In genomic region chr13:38151671-38152428, GRCm38 (mm10) we compare ENCODE assay signal across 8 mouse cellular contexts. TPM values are rescaled to one million over a fixed set of nuclear protein-coding genes. Genes with fewer than 3 reads are reported as not detected.
DNase-seq lines count a peak whose midpoint lies in the region; ATAC-seq and TF ChIP-seq lines count a peak whose summit lies in the region.

No protein-coding gene starts in this region.

- peak overlapping the region; percentile 85 for H3K4me2 ChIP-seq in embryonic facial prominence, embryonic 13.5 days
- H3K4me2 ChIP-seq in hindbrain, embryonic 16.5 days (ENCODE audit: low read length): peak overlapping the region; percentile 84
- H3K4me2 ChIP-seq in liver, embryonic 13.5 days: peak overlapping the region; percentile 65

- no peaks in the 10 kb centered on the region for H3K36me3 ChIP-seq in thymus, adult 2 months (ENCODE audit: control insufficient read depth, insufficient read depth, low read length)
- H3K36me3 ChIP-seq in embryonic facial prominence, embryonic 13.5 days: no peaks in the 10 kb centered on the region
- no peaks in the 10 kb centered on the region for H3K36me3 ChIP-seq in hindbrain, embryonic 16.5 days (ENCODE audit: control insufficient read depth, insufficient read depth, low read length)
- no peaks in the 10 kb centered on the region for H3K36me3 ChIP-seq in liver, embryonic 13.5 days

- TF ChIP-seq POLR2A in thymus, adult 2 months (IDR thresholded peaks at IDR 0.05; ENCODE audit: control insufficient read depth, extremely low read depth, insufficient read depth, low read length, poor library complexity): no peak

- H3K4me3 ChIP-seq in thymus, adult 2 months (ENCODE audit: control insufficient read depth, insufficient read depth, low read length): peak overlapping the region; percentile 31
- peak overlapping the region; percentile 52 for H3K4me3 ChIP-seq in embryonic facial prominence, embryonic 13.5 days
- peak overlapping the region; percentile 47 for H3K4me3 ChIP-seq in hindbrain, embryonic 16.5 days (ENCODE audit: low read length)
- peak overlapping the region; percentile 54 for H3K4me3 ChIP-seq in liver, embryonic 13.5 days (replicated peaks)

- no peak for DNase-seq in thymus, adult 2 months
- no peak for DNase-seq in thymus, postnatal 36 days
- no peak for DNase-seq in liver, embryonic 13.5 days
- DNase-seq in natural killer cell, adult 2 months (ENCODE audit: low spot score in 2 of 2): peak; percentile 5

- peaks cover 8% of the 10 kb centered on the region for H3K4me1 ChIP-seq in thymus, adult 2 months (replicated peaks; ENCODE audit: control insufficient read depth, insufficient read depth, low read length)
- peaks cover 20% of the 10 kb centered on the region for H3K4me1 ChIP-seq in embryonic facial prominence, embryonic 13.5 days
- H3K4me1 ChIP-seq in hindbrain, embryonic 16.5 days (ENCODE audit: control insufficient read depth, insufficient read depth, low read depth, low read length): peaks cover 18% of the 10 kb centered on the region
- H3K4me1 ChIP-seq in liver, embryonic 13.5 days (replicated peaks): peaks cover 18% of the 10 kb centered on the region; the same call in 1 of the 2 replicates

- no peak overlapping the region for H3K27ac ChIP-seq in thymus, adult 2 months (ENCODE audit: control insufficient read depth, insufficient read depth, low read length)
- H3K27ac ChIP-seq in embryonic facial prominence, embryonic 13.5 days: peak overlapping the region; percentile 35; the same call in 1 of the 2 replicates
- no peak overlapping the region for H3K27ac ChIP-seq in hindbrain, embryonic 16.5 days (ENCODE audit: low read depth, low read length)
- H3K27ac ChIP-seq in liver, embryonic 13.5 days: peak overlapping the region; percentile 18; the same call in 1 of the 2 replicates

- H3K27me3 ChIP-seq in thymus, adult 2 months (ENCODE audit: control insufficient read depth, insufficient read depth, low read length): peaks cover 19% of the 10 kb centered on the region
- peaks cover 65% of the 10 kb centered on the region for H3K27me3 ChIP-seq in embryonic facial prominence, embryonic 13.5 days
- peaks cover 55% of the 10 kb centered on the region for H3K27me3 ChIP-seq in hindbrain, embryonic 16.5 days (replicated peaks; ENCODE audit: control insufficient read depth, insufficient read depth, low read length)
- peaks cover 60% of the 10 kb centered on the region for H3K27me3 ChIP-seq in liver, embryonic 13.5 days

- no peak for TF ChIP-seq CTCF in thymus, adult 2 months (IDR thresholded peaks at IDR 0.05; ENCODE audit: borderline replicate concordance, control insufficient read depth, extremely low read depth, insufficient read depth, low read length, poor library complexity)

- H3K9me3 ChIP-seq in embryonic facial prominence, embryonic 13.5 days: no peaks in the 10 kb centered on the region
- no peaks in the 10 kb centered on the region for H3K9me3 ChIP-seq in hindbrain, embryonic 16.5 days (ENCODE audit: control insufficient read depth, low read length)
- no peaks in the 10 kb centered on the region for H3K9me3 ChIP-seq in liver, embryonic 13.5 days (replicated peaks)

- peak overlapping the region; percentile 72 for H3K9ac ChIP-seq in embryonic facial prominence, embryonic 13.5 days
- peak overlapping the region; percentile 55; the same call in 1 of the 2 replicates for H3K9ac ChIP-seq in hindbrain, embryonic 16.5 days (ENCODE audit: low read depth, low read length)
- H3K9ac ChIP-seq in liver, embryonic 13.5 days: peak overlapping the region; percentile 56

- ATAC-seq in embryonic facial prominence, embryonic 13.5 days (ENCODE audit: insufficient number of reproducible peaks, insufficient read depth, low FRiP score, low TSS enrichment, low read depth): peak; percentile 43; the same call in 1 of the 2 replicates
- peak; percentile 61 for ATAC-seq in hindbrain, embryonic 16.5 days
- ATAC-seq in liver, embryonic 13.5 days (ENCODE audit: low read depth): peak; percentile 14; the same call in 1 of the 2 replicates
- no peak for ATAC-seq in cerebellum, adult (ENCODE audit: insufficient number of reproducible peaks, low FRiP score, low TSS enrichment)
- ATAC-seq in frontal cortex, adult (ENCODE audit: low TSS enrichment): no peak

- WGBS in thymus, adult 2 months: 3% methylated on average over 49 of the region's 49 CpGs
- under 1% methylated on average over 39 of the region's 49 CpGs for WGBS in embryonic facial prominence, embryonic 13.5 days
- under 1% methylated on average over 36 of the region's 49 CpGs for WGBS in hindbrain, embryonic 16.5 days
- 1% methylated on average over 48 of the region's 49 CpGs for WGBS in liver, embryonic 13.5 days (ENCODE audit: insufficient replicate concordance)

RNA-seq across cellular contexts. Expression of gene Dsp, which starts 0.8 kb away (rescaled TPM):
- polyA plus RNA-seq in thymus, adult 2 months (2012; rRNA removed): 10.2 and 10.6 TPM in 2 replicates
- 20.1 and 21.5 TPM in 2 replicates for polyA plus RNA-seq in embryonic facial prominence, embryonic 13.5 days (2015; fragmentation: Nextera tagmentation; extraction: Ambion mirVana)
- 0.21 TPM in 2 replicates for polyA plus RNA-seq in hindbrain, embryonic 16.5 days (2015; fragmentation: Nextera tagmentation; extraction: Ambion mirVana)
- 1.3 and 1.6 TPM in 2 replicates for polyA plus RNA-seq in liver, embryonic 13.5 days (2015; fragmentation: Nextera tagmentation; extraction: Ambion mirVana)

RNA-seq across cellular contexts. Expression of gene Snrnp48, which starts 52.9 kb away (rescaled TPM):
- polyA plus RNA-seq in thymus, adult 2 months (2012; rRNA removed): 65.1 and 69.5 TPM in 2 replicates
- 48.2 and 56.2 TPM in 2 replicates for polyA plus RNA-seq in embryonic facial prominence, embryonic 13.5 days (2015; fragmentation: Nextera tagmentation; extraction: Ambion mirVana)
- 23.1 and 25.2 TPM in 2 replicates for polyA plus RNA-seq in hindbrain, embryonic 16.5 days (2015; fragmentation: Nextera tagmentation; extraction: Ambion mirVana)
- 16.3 and 18.0 TPM in 2 replicates for polyA plus RNA-seq in liver, embryonic 13.5 days (2015; fragmentation: Nextera tagmentation; extraction: Ambion mirVana)

Comparison
In these comparisons a context has a peak if more than half of its experiments do, and no peak if none do; other contexts are left out.
1. DNase-seq: peak in natural killer cell, adult 2 months (2 of 2); none in thymus, adult 2 months (single experiment), thymus, postnatal 36 days (0 of 2) and liver, embryonic 13.5 days (single experiment).
2. H3K27ac ChIP-seq: peak in embryonic facial prominence, embryonic 13.5 days (single experiment) and liver, embryonic 13.5 days (single experiment); none in thymus, adult 2 months (single experiment) and hindbrain, embryonic 16.5 days (single experiment).
3. ATAC-seq: peak in embryonic facial prominence, embryonic 13.5 days (single experiment), hindbrain, embryonic 16.5 days (single experiment) and liver, embryonic 13.5 days (single experiment); none in cerebellum, adult (single experiment) and frontal cortex, adult (single experiment).
4. Peak in every context shown above with its lines, with median percentiles within 50 percentile points of each other: H3K4me3 ChIP-seq, H3K4me2 ChIP-seq and H3K9ac ChIP-seq.